Mouse (Mus musculus): ENCODE results near the gene Myh2. TPM values are rescaled to one million over a fixed set of nuclear protein-coding genes. Genes with fewer than 3 reads are reported as not detected.
A peak's percentile ranks its signal among the peaks of the same experiment; 100 is the strongest.

Myh2 gene
- total RNA-seq, 1 experiment, result not detected

DNA sequence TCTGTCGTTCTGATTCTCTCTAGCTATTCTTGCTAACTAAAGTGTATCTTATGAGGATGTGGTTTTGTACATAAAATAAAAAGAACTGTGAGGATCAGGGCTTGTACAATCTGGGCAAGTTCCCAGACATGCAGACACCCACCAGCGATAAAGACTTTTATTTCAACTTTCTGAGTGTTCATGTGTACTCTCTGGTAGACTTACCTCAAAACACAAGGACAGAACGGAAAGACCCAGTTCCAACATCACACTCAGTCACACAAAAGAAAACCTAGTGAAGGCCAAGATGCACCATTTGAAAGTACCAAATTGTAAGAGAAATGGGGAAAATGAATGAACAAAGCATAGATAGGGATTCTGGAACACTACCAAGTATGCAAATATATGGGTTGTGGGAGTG is 57.9 kb downstream of the Myh2 start:
- Histone ChIP-seq H3K36me3 (ENCODE audit: control insufficient read depth, insufficient read depth, low read length, poor library complexity, severe bottlenecking) (no peaks in the 10 kb centered on the region), H3K4me1 (ENCODE audit: control insufficient read depth in 2 of 2, insufficient read depth in 2 of 2, low read length in 2 of 2, poor library complexity in 1 of 2) (no peaks in the 10 kb centered on the region), H3K9ac (ENCODE audit: insufficient read depth, low read depth, low read length, poor library complexity, severe bottlenecking) (no peak overlapping the region), H3K9me3 (ENCODE audit: control insufficient read depth, insufficient read depth, low read depth, low read length) (no peaks in the 10 kb centered on the region), H3K27ac (ENCODE audit: insufficient read depth, low read depth, low read length, poor library complexity, severe bottlenecking) (no peak overlapping the region), H3K4me3 (ENCODE audit: insufficient read depth in 1 of 2, low read depth in 1 of 2, low read length in 2 of 2, poor library complexity in 1 of 2, severe bottlenecking in 1 of 2) (no peak overlapping the region)
- TF ChIP-seq HCFC1 (IDR thresholded peaks at IDR 0.05; ENCODE audit: borderline replicate concordance, insufficient read depth, low read length), result no peak
- no peak for TF ChIP-seq ZNF384 (IDR thresholded peaks at IDR 0.05; ENCODE audit: low read depth, low read length)
- TF ChIP-seq MAFK (IDR thresholded peaks at IDR 0.05; ENCODE audit: insufficient read depth, low read depth, low read length), result no peak
- no peak for TF ChIP-seq ZC3H11A (IDR thresholded peaks at IDR 0.05; ENCODE audit: borderline replicate concordance, low read depth, low read length)
- no peak for TF ChIP-seq CHD2 (IDR thresholded peaks at IDR 0.05; ENCODE audit: low read depth, low read length)
- in situ Hi-C loops (cut with MboI; ENCODE audit: low sequenced_read_pairs in 2 of 2, unreplicated experiment in 2 of 2), result no loop called here
- DNase-seq (ENCODE audit: low read depth, low spot score), result no peak

DNA sequence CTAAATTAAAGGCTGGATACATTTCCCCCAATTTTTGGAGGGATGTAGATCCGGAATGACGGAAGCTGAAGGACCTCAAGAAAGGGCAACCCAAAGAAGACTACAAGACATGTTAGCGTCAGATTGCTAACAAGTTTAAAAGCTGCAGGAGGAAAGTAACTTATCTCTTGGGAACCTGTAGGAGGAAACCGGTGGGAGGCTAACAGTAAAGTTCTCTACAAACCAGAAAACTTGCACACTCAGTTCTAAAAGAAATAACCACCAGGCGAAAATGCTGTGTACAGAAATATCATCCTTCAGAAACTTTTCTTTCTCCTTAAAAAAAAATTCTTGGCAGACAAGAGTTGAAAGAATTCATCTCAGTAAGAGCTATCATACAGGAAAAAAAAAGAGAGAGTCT is 58.3 kb downstream of the Myh2 start:
- TF ChIP-seq MAFK (IDR thresholded peaks at IDR 0.05; ENCODE audit: insufficient read depth, low read depth, low read length) (no peak), HCFC1 (IDR thresholded peaks at IDR 0.05; ENCODE audit: borderline replicate concordance, insufficient read depth, low read length) (no peak), ZNF384 (IDR thresholded peaks at IDR 0.05; ENCODE audit: low read depth, low read length) (no peak), CHD2 (IDR thresholded peaks at IDR 0.05; ENCODE audit: low read depth, low read length) (no peak), ZC3H11A (IDR thresholded peaks at IDR 0.05; ENCODE audit: borderline replicate concordance, low read depth, low read length) (no peak)
- H3K9me3 ChIP-seq (ENCODE audit: control insufficient read depth, insufficient read depth, low read depth, low read length), result no peaks in the 10 kb centered on the region
- H3K4me1 ChIP-seq (ENCODE audit: control insufficient read depth in 2 of 2, insufficient read depth in 2 of 2, low read length in 2 of 2, poor library complexity in 1 of 2), result no peaks in the 10 kb centered on the region
- H3K27ac ChIP-seq (ENCODE audit: insufficient read depth, low read depth, low read length, poor library complexity, severe bottlenecking), result no peak overlapping the region
- no peak overlapping the region for H3K9ac ChIP-seq (ENCODE audit: insufficient read depth, low read depth, low read length, poor library complexity, severe bottlenecking)
- H3K4me3 ChIP-seq (ENCODE audit: insufficient read depth in 1 of 2, low read depth in 1 of 2, low read length in 2 of 2, poor library complexity in 1 of 2, severe bottlenecking in 1 of 2), result no peak overlapping the region
- no peaks in the 10 kb centered on the region for H3K36me3 ChIP-seq (ENCODE audit: control insufficient read depth, insufficient read depth, low read length, poor library complexity, severe bottlenecking)
- in situ Hi-C loops (cut with MboI; ENCODE audit: low sequenced_read_pairs in 2 of 2, unreplicated experiment in 2 of 2), result no loop called here
- DNase-seq (ENCODE audit: low read depth, low spot score), result no peak

DNA sequence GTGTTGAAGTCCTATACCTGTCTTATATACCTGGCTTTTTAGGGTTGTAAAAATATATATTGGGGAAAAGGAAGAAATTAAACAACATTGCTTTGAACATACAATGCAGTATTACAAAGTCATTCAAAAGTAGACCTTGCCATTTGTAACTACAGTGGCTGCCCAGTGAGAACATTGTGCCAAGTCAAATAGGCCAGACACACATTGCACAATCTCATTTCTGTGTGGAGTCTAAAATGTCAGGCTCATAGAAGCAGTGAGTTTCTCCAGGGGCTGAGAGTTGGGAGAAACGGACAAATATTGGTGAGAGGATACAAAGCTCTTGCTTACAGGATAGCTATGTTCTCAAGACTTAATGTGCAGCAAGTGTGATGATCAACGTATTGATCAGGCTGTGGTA is 59.1 kb downstream of the Myh2 start:
- DNase-seq (ENCODE audit: low read depth, low spot score), result no peak
- H3K9ac ChIP-seq (ENCODE audit: insufficient read depth, low read depth, low read length, poor library complexity, severe bottlenecking), result no peak overlapping the region
- no peaks in the 10 kb centered on the region for H3K9me3 ChIP-seq (ENCODE audit: control insufficient read depth, insufficient read depth, low read depth, low read length)
- no peak overlapping the region for H3K4me3 ChIP-seq (ENCODE audit: insufficient read depth in 1 of 2, low read depth in 1 of 2, low read length in 2 of 2, poor library complexity in 1 of 2, severe bottlenecking in 1 of 2)
- H3K27ac ChIP-seq (ENCODE audit: insufficient read depth, low read depth, low read length, poor library complexity, severe bottlenecking), result no peak overlapping the region
- no peaks in the 10 kb centered on the region for H3K36me3 ChIP-seq (ENCODE audit: control insufficient read depth, insufficient read depth, low read length, poor library complexity, severe bottlenecking)
- TF ChIP-seq CHD2 (IDR thresholded peaks at IDR 0.05; ENCODE audit: low read depth, low read length) (no peak), ZC3H11A (IDR thresholded peaks at IDR 0.05; ENCODE audit: borderline replicate concordance, low read depth, low read length) (no peak), HCFC1 (IDR thresholded peaks at IDR 0.05; ENCODE audit: borderline replicate concordance, insufficient read depth, low read length) (no peak), ZNF384 (IDR thresholded peaks at IDR 0.05; ENCODE audit: low read depth, low read length) (no peak), MAFK (IDR thresholded peaks at IDR 0.05; ENCODE audit: insufficient read depth, low read depth, low read length) (no peak)
- no peaks in the 10 kb centered on the region for H3K4me1 ChIP-seq (ENCODE audit: control insufficient read depth in 2 of 2, insufficient read depth in 2 of 2, low read length in 2 of 2, poor library complexity in 1 of 2)
- in situ Hi-C loops (cut with MboI; ENCODE audit: low sequenced_read_pairs in 2 of 2, unreplicated experiment in 2 of 2), result no loop called here

DNA sequence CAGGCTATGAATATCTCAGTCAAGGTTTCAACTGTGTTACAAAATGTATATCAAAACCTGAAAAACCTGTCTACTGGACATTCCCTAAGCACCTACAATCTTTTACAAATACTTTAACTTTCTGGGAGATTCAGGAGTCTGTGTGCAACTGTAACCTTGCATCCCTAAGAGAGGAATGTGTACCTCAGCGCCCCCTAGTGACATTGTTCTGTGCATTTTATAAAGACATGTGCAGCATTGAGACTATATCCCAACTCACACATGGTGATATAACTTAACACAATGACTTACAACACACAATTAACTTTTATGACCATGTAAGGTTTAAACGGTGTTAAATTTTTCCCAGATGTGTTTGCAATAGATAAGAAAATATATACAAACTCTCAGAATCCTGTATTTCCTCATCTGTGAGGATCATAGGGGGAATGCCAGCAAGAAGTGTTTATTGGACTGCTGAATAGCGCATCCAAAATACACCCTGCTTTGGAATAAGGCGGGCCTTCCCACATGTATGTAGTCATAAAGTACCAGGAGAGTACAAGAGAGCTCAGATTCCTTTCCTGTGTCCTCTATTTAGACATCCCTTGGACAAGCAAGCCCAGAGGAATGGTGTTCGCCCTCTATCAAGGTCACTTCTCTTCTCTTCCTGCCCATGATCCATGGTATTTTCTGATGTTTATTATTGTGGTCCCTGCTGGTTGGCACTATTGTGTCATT is 65.0 kb downstream of the Myh2 start:
- Histone ChIP-seq H3K4me1 (ENCODE audit: control insufficient read depth in 2 of 2, insufficient read depth in 2 of 2, low read length in 2 of 2, poor library complexity in 1 of 2) (no peaks in the 10 kb centered on the region), H3K27ac (ENCODE audit: insufficient read depth, low read depth, low read length, poor library complexity, severe bottlenecking) (no peak overlapping the region), H3K9me3 (ENCODE audit: control insufficient read depth, insufficient read depth, low read depth, low read length) (no peaks in the 10 kb centered on the region), H3K4me3 (ENCODE audit: insufficient read depth in 1 of 2, low read depth in 1 of 2, low read length in 2 of 2, poor library complexity in 1 of 2, severe bottlenecking in 1 of 2) (no peak overlapping the region), H3K9ac (ENCODE audit: insufficient read depth, low read depth, low read length, poor library complexity, severe bottlenecking) (no peak overlapping the region), H3K36me3 (ENCODE audit: control insufficient read depth, insufficient read depth, low read length, poor library complexity, severe bottlenecking) (no peaks in the 10 kb centered on the region)
- peak; percentile 68 for DNase-seq (ENCODE audit: low read depth, low spot score)
- in situ Hi-C loops (cut with MboI; ENCODE audit: low sequenced_read_pairs in 2 of 2, unreplicated experiment in 2 of 2), result no loop called here
- TF ChIP-seq ZC3H11A (IDR thresholded peaks at IDR 0.05; ENCODE audit: borderline replicate concordance, low read depth, low read length) (no peak), CHD2 (IDR thresholded peaks at IDR 0.05; ENCODE audit: low read depth, low read length) (no peak), MAFK (IDR thresholded peaks at IDR 0.05; ENCODE audit: insufficient read depth, low read depth, low read length) (no peak), ZNF384 (IDR thresholded peaks at IDR 0.05; ENCODE audit: low read depth, low read length) (no peak), HCFC1 (IDR thresholded peaks at IDR 0.05; ENCODE audit: borderline replicate concordance, insufficient read depth, low read length) (no peak)
